Mouse (Mus musculus): Measurements from ENCODE around the gene Uso1. TPM values are rescaled to one million over a fixed set of nuclear protein-coding genes. Genes with fewer than 3 reads are reported as not detected.

Gene Uso1
- 10 to 100 TPM; 31.3 to 36.7 (median 34.4) TPM for polyA plus RNA-seq (2017; shearing (Covaris generic))

DNA sequence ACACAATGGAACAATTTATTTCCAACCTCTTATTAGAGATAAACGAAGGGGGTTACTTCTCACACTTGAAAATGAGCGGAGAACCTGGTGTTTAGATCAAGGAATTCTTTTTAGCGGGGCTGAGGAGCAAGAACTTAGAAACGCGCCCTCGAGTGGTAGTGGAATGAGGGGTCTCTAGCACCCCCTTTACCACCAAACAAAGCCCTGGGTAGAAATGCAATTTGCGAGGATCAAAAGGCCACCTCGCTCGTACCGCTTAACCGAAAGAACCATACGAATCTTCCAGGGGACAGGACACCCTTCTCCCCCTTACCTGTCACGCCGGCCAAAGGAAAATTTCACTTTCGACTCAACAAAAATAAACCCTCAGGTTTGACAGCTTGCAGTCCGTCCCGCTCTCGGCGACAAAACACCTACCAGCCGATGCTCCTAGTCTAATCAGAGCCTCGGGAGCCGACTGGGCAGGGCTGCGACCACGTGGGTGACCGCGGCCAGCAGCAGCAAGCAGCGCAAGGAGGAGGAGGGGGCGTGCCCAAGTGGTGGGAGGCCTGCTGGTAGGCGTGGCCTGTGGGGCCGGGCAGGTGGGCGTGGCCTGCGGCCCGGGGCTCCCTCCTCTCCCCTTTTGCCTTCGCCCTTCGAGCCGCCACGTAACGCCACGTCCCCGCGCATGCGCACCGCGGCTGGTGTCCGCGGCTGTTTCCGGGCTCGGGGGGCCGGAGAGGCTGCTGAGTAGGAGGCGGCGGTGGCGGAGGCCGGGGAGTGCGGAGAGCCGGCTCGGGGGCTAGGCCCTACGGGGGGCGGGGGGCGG lies at the start of gene Uso1:
Gene Uso1, plus strand, starts transcription at position 700 of the 808 bp plus-strand sequence.
- peak; percentile 94 for ATAC-seq

GRCm38 (mm10) chr5:92093263-92094061 lies 44.3 kb upstream of the Uso1 start:
- ATAC-seq, result peak; percentile 78

DNA sequence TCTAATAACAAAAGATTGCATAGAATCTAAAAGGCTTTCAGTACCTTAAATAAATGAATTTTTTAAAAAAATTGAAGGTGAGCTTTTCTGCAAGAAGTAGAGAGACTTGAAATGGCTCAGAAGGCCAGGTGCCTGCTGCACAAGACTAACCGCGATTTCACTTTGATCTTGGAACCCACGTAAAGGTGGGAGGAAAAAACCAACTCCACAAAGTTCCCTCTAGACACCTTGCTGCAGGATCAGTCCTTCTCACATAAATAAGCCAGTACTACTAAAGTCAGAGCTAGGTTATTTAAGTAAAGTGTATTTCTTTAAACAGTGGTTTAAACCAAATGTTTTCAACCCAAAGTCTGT lies 43.7 kb upstream of the Uso1 start:
- peak; percentile 66 for ATAC-seq

DNA sequence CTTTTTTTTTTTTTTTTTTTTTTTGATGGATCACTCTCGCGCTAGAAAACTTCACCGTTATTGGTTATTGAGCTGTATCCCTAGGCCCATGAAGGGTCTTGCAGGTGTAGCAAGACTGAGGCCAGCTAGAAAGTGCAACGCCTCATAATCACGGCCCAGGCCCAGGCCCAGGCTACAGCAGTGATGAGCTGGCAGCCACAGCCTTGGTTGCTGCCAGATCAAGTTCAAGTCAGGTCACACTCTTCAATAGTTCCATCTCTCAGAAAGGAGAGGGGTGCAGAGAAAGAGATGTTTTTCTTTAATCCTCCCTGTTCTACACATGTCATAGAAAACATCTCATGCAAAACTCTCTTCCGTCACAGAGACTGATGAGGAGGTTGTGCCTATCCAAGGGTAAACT lies 41.0 kb upstream of the Uso1 start:
- ATAC-seq, result no peak

GRCm38 (mm10) chr5:92097779-92098178 lies 40.0 kb upstream of the Uso1 start:
- no peak for ATAC-seq

GRCm38 (mm10) chr5:92098351-92099109 lies 39.2 kb upstream of the Uso1 start:
- no peak for ATAC-seq

GRCm38 (mm10) chr5:92101601-92102000 lies 36.1 kb upstream of the Uso1 start:
- no peak for ATAC-seq

- peak; percentile 74 for ATAC-seq
These were observed 34.7 kb upstream of the Uso1 start for GRCm38 (mm10) chr5:92103062-92103461.

GRCm38 (mm10) chr5:92103816-92104415 lies 33.8 kb upstream of the Uso1 start:
- ATAC-seq, result no peak

DNA sequence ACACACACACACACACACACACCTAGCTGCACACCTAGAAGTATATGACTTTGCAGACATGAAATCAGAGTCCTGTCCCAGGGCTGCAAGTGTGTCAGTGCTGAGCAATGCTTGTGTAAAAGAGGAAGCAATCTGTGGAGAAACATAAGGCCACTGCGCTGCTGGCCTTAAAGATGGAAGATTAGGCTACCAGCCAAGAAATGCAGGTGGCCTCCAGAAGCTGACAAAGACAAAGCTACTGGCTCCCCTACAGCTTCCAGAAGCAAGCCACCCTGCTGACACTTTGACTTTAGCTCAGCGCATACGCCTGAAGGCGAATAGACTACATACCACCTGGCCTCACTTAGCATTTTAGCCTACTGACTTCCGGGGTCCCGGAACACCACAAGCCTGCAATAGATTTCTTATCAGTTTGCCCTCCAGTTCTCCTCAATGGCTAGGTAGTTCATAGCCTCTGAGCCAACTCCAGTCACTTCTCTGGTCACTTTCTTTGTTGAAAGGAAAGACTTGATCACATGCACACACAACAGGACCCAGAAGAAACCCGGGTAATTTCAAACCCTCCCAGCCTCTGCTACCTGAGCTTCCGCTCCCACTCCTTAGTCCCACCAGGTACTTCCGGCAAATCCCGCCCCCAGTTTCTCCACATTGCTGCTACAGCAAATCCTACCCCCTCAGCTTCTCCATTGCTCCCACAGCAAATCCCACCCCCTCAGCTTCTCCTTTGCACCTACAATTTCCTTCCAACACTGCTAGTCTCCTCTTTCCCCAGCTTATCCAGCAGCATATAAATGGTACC lies 31.2 kb upstream of the Uso1 start:
- no peak for ATAC-seq

- ATAC-seq, result no peak
These were observed 30.5 kb upstream of the Uso1 start for GRCm38 (mm10) chr5:92107282-92107681.

GRCm38 (mm10) chr5:92110818-92111355 lies 26.9 kb upstream of the Uso1 start:
- ATAC-seq, result no peak

DNA sequence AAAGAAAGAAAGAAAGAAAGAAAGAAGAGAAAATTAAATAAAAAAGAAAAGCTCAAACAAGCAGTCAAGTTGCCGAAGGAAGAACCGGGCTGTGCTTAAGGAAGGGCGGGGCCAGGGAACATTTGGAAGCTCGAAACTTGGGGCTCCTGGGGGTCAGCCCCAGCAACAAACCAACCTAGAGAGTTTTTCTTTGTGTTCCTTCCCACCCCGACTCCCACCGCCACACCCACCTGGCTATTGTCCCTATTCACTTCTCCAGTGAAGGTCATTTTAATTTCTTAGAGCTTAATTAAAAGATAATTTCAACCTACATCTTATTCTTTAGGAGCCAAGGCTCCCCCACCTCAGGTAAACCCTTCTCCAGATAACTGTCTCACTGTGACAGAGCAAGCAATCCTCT lies 25.6 kb upstream of the Uso1 start:
- no peak for ATAC-seq

GRCm38 (mm10) chr5:92112585-92112984 lies 25.2 kb upstream of the Uso1 start:
- no peak for ATAC-seq

- ATAC-seq, result no peak
These were observed 24.3 kb upstream of the Uso1 start for GRCm38 (mm10) chr5:92113484-92113883.

- no peak for ATAC-seq
These were observed 23.5 kb upstream of the Uso1 start for GRCm38 (mm10) chr5:92114223-92114622.

DNA sequence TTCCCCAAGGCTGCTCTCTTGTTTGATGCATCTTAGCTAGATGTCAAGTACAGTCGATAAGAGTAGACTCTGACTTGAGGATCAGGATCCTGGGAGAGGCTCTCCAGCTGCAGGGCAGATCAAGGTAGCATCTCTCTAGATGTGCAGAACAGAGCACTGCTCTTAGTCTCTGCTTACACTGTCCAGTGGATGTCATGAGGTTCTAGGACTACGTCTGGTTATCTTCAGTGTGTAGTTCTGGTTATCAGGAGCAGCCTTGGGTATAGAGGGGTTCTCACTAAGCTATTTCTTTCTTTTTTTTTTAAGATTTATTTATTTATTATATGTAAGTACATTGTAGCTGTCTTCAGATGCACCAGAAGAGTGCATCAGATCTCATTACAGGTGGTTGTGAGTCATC lies 22.8 kb upstream of the Uso1 start:
- no peak for ATAC-seq

- ATAC-seq, result peak; percentile 88
These were observed 19.8 kb upstream of the Uso1 start for GRCm38 (mm10) chr5:92117823-92118403.

DNA sequence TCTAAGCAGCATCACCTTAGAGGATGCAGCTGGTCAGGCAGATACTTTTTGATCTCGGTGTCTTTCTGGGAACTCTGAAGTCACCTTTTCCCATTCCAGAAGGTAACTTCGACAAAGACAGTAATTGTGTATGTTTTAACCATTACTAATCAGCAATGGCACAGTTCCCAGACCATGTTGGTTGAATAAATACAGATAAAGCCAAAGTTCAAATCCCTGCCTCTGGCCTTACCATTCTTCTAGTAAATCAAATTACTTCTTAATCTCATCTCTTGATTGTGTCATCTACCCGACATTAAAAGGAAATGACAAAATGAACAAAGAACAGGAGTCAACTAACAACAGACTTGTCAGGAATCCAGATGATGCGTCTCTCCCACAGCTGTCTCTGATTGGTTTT lies 16.1 kb upstream of the Uso1 start:
- ATAC-seq, result no peak

GRCm38 (mm10) chr5:92125446-92125845 lies 12.3 kb upstream of the Uso1 start:
- no peak for ATAC-seq

DNA sequence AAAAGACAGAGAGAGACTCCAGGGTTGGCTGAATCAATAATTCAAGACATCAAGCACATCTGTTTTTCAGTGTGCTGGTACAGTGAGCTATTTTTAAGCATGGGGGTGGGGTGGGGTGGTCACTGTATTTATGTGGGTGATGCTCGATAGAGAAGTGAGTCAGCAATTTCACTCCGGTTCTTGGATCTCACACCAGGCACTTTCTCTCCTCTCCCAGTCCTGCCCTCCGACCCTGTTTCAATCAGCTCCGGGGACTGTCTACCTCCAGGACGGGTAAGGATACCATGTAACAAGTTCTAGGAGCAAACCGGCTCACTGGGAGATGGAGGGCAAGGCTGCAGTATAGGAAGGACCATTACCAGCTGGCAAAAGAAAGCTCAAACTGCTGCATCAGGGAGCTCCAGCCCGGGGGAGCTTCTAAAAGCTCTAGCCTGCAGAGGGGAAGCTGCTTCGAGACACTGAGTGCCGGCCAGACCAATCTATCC lies 10.6 kb upstream of the Uso1 start:
- ATAC-seq, result no peak
